Mouse (Mus musculus) intestine, embryonic 14.5 days (tissue): ENCODE measurements around the gene Tmem170b. TPM values are rescaled to one million over a fixed set of nuclear protein-coding genes. Genes with fewer than 3 reads are reported as not detected.

Experiments
- ATAC-seq: fragments of 200-750 bp; cut with Nextera tagmentation; replicated peaks from 2 replicates; pipeline ENCODE4 v1.8.0; 2017; ENCODE audit warnings: low read depth, moderate number of reproducible peaks, moderate TSS enrichment, moderate library complexity; ENCODE audit not compliant: low FRiP score, low TSS enrichment
- DNase-seq: peaks from one replicate; pipeline ENCODE4 v3.0.0-alpha.2; 2018; ENCODE audit warnings: low spot score
- H3K27ac ChIP-seq: fragments of 300-500 bp; sonication (generic); 2 replicates; pipeline ENCODE4 v1.5.1; 2014; ENCODE audit warnings: low read depth, mild to moderate bottlenecking, control low read depth
- H3K27me3 ChIP-seq: fragments of 300-500 bp; sonication (generic); replicated peaks from 2 replicates; pipeline ENCODE4 v1.6.1; 2014; ENCODE audit warnings: low read length, control low read depth; ENCODE audit not compliant: control insufficient read depth, insufficient read depth
- H3K36me3 ChIP-seq: fragments of 300-500 bp; sonication (generic); 2 replicates; pipeline ENCODE4 v1.6.1; 2014; ENCODE audit warnings: low read length, control low read depth; ENCODE audit not compliant: control insufficient read depth, insufficient read depth
- H3K4me1 ChIP-seq: fragments of 300-500 bp; sonication (generic); replicated peaks from 2 replicates; pipeline ENCODE4 v1.6.1; 2014; ENCODE audit warnings: low read length, control low read depth, mixed read lengths; ENCODE audit not compliant: control insufficient read depth, insufficient read depth
- H3K4me2 ChIP-seq: fragments of 300-500 bp; sonication (generic); 2 replicates; pipeline ENCODE4 v1.6.1; 2014; ENCODE audit warnings: low read length
- H3K4me3 ChIP-seq: fragments of 300-500 bp; sonication (generic); 2 replicates; pipeline ENCODE4 v1.5.1; 2014; ENCODE audit warnings: low read depth, low read length, control low read depth, mixed read lengths
- H3K9ac ChIP-seq: fragments of 300-500 bp; sonication (generic); 2 replicates; pipeline ENCODE4 v1.6.1; 2014; ENCODE audit warnings: mild to moderate bottlenecking, low read length
- H3K9me3 ChIP-seq: fragments of 300-500 bp; sonication (generic); 2 replicates; pipeline ENCODE4 v1.6.1; 2016; ENCODE audit warnings: low read length, control low read depth; ENCODE audit not compliant: control insufficient read depth
- WGBS: fragments of 180-500 bp; shearing (Covaris S2); extraction: QIAGEN DNeasy Blood & Tissue Kit; methylation state at CpG from one replicate; pipeline ENCODE4 v1.1.7; 2014; 5-methylcytosine and 5-hydroxymethylcytosine counted together
- polyA plus RNA-seq: library from polyadenylated mRNA; unstranded; fragments of >200 nt; fragmentation: Nextera tagmentation; extraction: Ambion mirVana; gene quantifications from 2 replicates; pipeline ENCODE4 v1.2.1, GENCODE M21; 2014

Tmem170b gene
- polyA plus RNA-seq, 1 experiment from 2014 or later: 14.9 TPM

GRCm38 (mm10) chr13:41689598-41690045 lies 83.9 kb downstream of the Tmem170b start:
- ATAC-seq (no peak), DNase-seq (no peak)
- no peaks in the 10 kb centered on the region for H3K27me3 ChIP-seq
- 42% methylated on average over 5 of the region's 5 CpGs for WGBS
- no peak overlapping the region for H3K27ac ChIP-seq
- no peak overlapping the region for H3K9ac ChIP-seq
- H3K4me3 ChIP-seq: no peak overlapping the region
- no peaks in the 10 kb centered on the region for H3K9me3 ChIP-seq
- no peak overlapping the region for H3K4me2 ChIP-seq
- H3K4me1 ChIP-seq: no peaks in the 10 kb centered on the region; the same call in 1 of the 2 replicates
- H3K36me3 ChIP-seq: no peaks in the 10 kb centered on the region

Other genes starting within 250 kb of the Tmem170b start
- gene Nedd9, start 118.5 kb upstream of the Tmem170b start, polyA plus RNA-seq: 56.5 and 59.7 TPM in 2 replicates
- gene Adtrp, start 241.8 kb downstream of the Tmem170b start, polyA plus RNA-seq: 0.26 and 1.0 TPM in 2 replicates